Mouse (Mus musculus): Measurements from ENCODE around the gene Ddx11.

- TF ChIP-seq CTCF (IDR thresholded peaks at IDR 0.05 in 2 of 3, conservative IDR thresholded peaks at IDR 0.05 in 1 of 3; ENCODE audit: control insufficient read depth in 1 of 3, insufficient read depth in 1 of 3, low read depth in 2 of 3, low read length in 3 of 3, poor library complexity in 1 of 3, severe bottlenecking in 1 of 3) = no peak
- TF ChIP-seq MAX (IDR thresholded peaks at IDR 0.05; ENCODE audit: low read length) = no peak
- TF ChIP-seq ETS1 (IDR thresholded peaks at IDR 0.05; ENCODE audit: low read depth, low read length) = no peak
- TF ChIP-seq CHD1 (IDR thresholded peaks at IDR 0.05; ENCODE audit: low read depth, low read length) = no peak
- no peak; the same call in 1 of the 2 replicates for TF ChIP-seq SIN3A (IDR thresholded peaks at IDR 0.05; ENCODE audit: low read length)
- TF ChIP-seq BHLHE40 (IDR thresholded peaks at IDR 0.05; ENCODE audit: borderline replicate concordance, low read depth, low read length) = no peak
- TF ChIP-seq HCFC1 (IDR thresholded peaks at IDR 0.05; ENCODE audit: low read depth, low read length) = no peak
- no peak for TF ChIP-seq ELF1 (IDR thresholded peaks at IDR 0.05; ENCODE audit: low read depth, low read length)
- no peak for TF ChIP-seq CHD2 (IDR thresholded peaks at IDR 0.05; ENCODE audit: low read length)
- TF ChIP-seq POLR2A (IDR thresholded peaks at IDR 0.05; ENCODE audit: control insufficient read depth in 1 of 2, insufficient read depth in 1 of 2, low read depth in 1 of 2, low read length in 2 of 2, poor library complexity in 1 of 2) = no peak
Observed at GRCm38 (mm10) chr17:66085038-66085437, 38.3 kb upstream of the Ddx11 start.
